Mouse (Mus musculus) left cerebral cortex, postnatal 36 days (tissue): ENCODE data around the gene Ipo9. TPM values are rescaled to one million over a fixed set of nuclear protein-coding genes. Genes with fewer than 3 reads are reported as not detected.

Source experiments
- DNase-seq, 2 experiments: peaks; one replicate each; pipeline ENCODE4 v3.0.0; 2021 to 2022; ENCODE audit warnings: low spot score in 2 of 2, mixed read lengths in 1 of 2
- intact Hi-C: fragments of 180-260 bp; cut with DNase I; formaldehyde crosslinking; loops from one replicate; pipeline ENCODE4 v1.15.1; 2025
- total RNA-seq, 2 experiments: library from RNA; stranded (reverse); gene quantifications; 2 replicates each; pipeline ENCODE4 v1.2.3; 2021

Ipo9 gene
- total RNA-seq, 2 experiments from 2014 or later = 167 to 173 TPM

DNA sequence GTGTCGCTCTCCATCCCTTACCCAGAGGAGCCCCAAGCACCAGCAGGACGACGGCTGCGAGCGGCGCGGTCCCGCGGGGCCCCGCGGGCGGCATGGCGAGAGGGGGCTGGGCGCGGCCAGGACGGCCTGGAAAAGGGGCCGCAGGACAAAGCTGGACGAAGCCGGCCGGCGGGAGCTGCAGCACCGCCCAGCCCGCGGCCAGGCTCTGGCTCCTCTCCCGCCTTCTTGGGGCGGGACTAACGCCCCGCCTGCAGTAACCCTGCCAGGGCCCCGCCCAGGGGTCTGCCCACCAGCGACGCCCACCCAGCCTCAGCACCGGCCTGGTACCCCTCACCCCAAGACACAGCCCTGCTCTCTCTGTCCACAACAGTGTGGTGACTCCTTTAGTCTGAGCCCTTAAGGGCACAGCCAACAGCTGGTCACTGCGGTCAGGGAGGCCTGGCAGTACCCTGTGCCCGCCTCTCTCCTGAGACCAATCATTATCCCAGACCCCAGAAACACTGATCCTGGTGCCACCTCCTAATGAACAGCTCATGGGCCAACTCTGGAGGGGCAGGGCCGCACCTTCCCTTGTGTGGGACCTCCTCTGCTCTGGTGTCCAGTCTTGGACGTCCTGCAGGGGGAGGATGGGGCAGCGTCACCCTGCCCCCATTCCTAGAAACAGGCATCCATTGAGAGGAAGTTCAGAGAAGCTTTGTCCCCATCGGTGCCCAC is 55.3 kb downstream of the Ipo9 start, which contains the start of gene Shisa4:
Shisa4 (minus strand) TSS at position 370 of the 714 bp plus-strand sequence.
- intact Hi-C loops = no loop called here
- DNase-seq = peak; percentile 75 to 83

DNA sequence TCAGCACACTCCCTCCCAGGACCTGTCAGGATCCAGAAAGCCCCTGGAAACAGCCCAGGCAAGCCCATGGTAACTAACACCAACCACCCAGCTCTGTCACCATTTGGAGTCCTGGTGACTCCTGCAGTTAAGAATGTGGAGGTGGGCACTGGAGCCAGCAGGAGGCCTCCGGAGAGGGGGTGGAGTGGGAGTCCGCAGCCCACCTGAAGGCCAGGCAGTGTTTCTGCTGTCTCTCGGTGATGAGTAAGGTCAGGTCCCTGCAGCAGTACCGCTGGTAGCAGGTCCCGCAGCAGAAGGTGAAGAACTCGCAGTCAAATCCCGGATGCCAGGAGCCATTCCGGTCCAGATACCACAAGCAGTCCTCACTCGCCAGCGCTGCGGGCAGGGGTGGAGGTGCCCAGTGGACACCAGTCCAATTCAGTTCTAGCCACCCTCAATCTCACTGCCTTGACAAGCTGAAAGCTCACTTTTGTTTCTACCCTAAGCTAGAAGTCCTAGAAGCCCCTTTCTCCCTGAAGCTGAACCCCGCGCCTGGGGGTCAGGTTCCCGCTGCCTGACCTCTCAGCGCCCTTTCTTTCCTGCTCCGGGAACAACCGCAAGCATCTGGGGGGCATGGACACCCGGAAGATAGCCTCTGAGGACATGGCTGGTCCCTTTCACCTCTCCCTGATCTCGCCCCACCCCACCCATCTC is 56.0 kb downstream of the Ipo9 start:
- intact Hi-C loops = no loop called here
- DNase-seq = no peak

DNA sequence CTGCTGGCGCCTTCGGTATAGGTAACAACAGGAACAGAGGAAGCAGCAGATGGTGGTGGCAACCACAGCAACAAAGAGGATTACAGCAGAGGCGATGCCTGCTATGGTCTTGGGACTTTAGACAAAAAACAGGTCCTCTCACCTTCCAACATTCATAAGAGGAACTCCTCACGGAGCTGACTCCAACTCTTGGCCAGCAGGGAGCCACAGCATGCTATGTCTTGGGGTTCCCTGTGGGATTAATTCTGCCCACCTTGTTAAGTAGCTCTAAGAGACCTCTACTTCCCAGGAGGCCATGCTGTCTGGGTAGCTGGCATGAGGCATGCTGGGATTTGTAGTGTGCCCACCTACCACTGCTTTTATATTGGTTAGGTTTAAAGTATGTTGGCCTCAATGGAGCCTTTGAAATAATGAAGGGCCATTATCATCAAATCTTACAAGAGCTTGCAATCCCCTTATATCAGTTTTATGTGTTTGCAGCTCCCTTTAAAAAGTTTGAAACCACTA is 57.1 kb downstream of the Ipo9 start:
- no peak for DNase-seq
- intact Hi-C loops = no loop called here

DNA sequence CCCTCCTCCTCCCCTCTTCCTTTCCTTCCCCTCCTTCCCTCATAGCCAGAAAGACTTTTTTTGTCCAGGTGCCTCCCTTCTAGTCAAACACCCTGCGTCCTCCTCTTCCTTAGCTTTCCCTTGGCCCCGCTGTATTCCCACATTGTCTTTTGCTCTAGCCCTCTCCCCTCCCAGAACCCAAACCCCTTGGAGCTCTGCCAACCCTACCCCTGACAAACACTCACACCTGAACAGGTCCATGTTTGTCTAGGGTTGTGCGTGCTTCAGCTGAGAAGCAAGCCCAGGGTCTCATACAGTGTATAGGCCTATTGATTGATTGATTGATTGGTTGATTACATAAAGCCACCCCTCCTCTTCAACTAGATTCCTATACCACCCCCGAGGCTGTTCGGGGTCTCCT is 60.9 kb downstream of the Ipo9 start:
- intact Hi-C loops = loop anchor here (2.0 to 5.0 kb wide), 5 partner anchors 57 to 217 kb away; partner anchors contain the start of genes Elf3, Rnpep and Timm17a

DNA sequence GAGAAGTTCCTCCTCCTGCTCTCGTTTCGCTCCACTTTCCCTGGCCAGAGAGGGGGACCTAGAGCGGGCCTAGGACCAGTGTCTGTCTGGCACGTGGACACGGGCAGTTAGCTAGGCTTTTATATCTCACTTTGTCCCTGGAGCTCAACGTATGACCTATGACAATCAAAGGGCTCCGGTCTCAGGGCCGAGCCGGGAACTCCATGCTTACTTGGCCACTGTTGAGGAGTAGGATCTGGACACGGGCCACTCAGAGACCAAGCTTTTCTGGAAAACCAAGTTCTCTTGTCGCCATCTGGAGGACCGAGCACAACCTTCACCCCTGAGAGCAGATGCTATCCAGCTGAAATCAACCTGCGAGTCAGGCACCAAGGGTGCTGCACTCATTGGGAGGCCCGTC is 61.3 kb downstream of the Ipo9 start:
- peak in 1 of 2 experiments; percentile 65 for DNase-seq
- intact Hi-C loops = loop anchor here (2.0 to 5.0 kb wide), 5 partner anchors 56 to 217 kb away; partner anchors contain the start of genes Elf3, Rnpep and Timm17a

More for the DNA sequence above, 60.9 kb downstream of the Ipo9 start:
- DNase-seq = no peak

GRCm38 (mm10) chr1:135368245-135368644 is 62.1 kb downstream of the Ipo9 start:
- intact Hi-C loops = loop anchor here (2.0 to 5.0 kb wide), 5 partner anchors 55 to 216 kb away; partner anchors contain the start of genes Elf3, Rnpep and Timm17a

DNA sequence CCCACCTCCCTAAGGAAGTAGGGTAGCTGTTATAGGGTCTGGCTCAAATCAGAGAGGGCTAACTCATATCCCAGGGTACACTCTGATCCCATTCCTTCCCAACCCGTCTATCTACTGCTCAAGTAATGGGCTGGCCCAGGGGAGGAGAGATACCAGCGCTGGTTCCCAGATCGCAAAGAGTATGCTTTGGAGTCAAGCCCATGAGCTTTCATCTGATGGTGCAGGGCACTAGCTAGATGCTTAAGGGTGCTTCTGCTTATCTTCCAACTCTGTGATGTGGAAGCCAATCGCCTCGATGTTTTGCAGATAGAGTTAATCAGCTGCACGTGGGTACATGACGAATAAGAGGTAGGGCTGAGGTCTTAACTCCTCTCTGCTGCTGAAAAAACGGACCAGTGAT is 62.7 kb downstream of the Ipo9 start:
- intact Hi-C loops = loop anchor here (5.0 kb wide), 2 partner anchors 85 to 215 kb away; partner anchors contain the start of gene Rnpep

More at GRCm38 (mm10) chr1:135368245-135368644, 62.1 kb downstream of the Ipo9 start:
- DNase-seq = peak; percentile 88

DNA sequence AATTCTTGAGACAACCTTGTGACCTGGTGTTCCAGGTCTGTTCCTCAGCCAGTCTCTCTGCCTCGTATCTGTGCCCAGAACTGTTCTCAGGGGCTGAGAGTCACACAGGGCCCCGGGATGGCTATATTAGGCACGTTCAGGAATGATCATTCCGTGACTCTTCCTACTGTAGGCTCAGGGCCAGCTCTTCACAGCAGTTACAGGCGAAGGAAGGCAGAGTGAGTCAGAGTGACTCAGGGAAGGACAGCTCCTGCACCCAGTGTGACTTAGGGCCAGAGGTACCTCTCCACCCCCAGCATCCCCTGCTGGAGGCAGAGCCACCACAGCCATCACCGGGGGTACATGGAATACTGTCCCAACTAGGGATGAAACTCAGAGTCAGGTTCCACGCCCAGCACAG is 63.3 kb downstream of the Ipo9 start:
- DNase-seq = peak in 1 of 2 experiments; percentile 39
- intact Hi-C loops = loop anchor here (5.0 kb wide), 2 partner anchors 85 to 215 kb away; partner anchors contain the start of gene Rnpep

More for the DNA sequence above, 62.7 kb downstream of the Ipo9 start:
- DNase-seq = no peak

DNA sequence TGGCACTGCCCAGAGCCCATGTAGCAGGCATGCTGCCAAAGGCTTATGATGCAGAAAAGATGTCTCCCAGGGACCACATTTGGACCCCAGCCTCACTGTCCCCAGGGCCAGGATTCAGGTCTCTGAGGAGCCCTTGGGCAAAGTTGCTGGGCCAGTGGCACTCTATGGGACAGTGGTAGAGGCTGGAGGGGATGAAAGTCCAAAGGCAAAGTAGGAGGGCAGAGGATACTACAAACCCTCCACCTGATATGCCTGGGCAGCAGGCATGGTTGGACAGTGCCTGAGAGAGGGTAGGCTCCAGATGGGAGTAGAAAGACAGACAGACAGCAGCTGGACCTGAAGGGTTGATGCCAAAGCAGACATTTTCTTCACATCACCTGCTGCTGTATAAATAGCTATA is 63.9 kb downstream of the Ipo9 start:
- no peak for DNase-seq
- intact Hi-C loops = loop anchor here (5.0 kb wide), 2 partner anchors 84 to 214 kb away; partner anchors contain the start of gene Rnpep

- intact Hi-C loops = no loop called here
- no peak for DNase-seq
Observed at GRCm38 (mm10) chr1:135363446-135363845, 66.9 kb downstream of the Ipo9 start.

DNA sequence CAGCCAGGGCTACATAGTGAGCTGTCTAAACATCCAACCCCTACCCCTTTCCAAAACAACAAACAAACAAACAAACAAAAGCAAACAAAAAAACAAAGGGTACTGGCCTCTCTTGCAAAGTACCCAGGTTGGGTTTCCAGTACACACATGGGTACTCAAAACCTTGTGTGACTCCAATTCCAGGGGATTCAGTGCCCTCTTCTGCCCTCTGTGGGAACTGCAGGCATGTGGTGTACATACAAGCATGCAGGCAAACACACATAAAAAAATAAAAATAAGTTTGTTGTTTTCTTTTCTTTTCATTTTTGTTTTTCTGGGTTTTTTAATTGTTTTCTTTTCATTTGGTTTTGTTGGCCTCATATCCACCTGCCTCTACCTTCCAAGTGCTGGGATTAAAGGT is 68.2 kb downstream of the Ipo9 start:
- intact Hi-C loops = no loop called here
- no peak for DNase-seq

DNA sequence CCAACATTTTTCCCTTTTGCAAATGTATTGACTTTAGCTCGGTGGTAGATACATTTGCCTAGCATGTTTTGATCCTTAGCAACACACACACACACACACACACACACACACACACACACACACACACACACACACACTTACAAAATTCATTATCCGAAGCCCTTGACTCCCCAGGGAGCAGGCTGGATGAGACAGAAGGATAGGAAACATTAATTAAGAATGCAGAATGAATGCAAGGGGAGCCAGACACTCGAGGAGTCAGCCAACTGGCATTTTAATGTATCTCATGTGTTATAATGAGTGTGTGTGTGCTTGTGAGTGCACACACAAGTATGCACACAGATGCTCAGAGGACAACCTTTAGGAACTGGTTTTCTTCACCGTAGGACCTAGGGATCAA is 68.8 kb downstream of the Ipo9 start:
- intact Hi-C loops = no loop called here
- no peak for DNase-seq

- intact Hi-C loops = no loop called here
Observed at GRCm38 (mm10) chr1:135359071-135359470, 71.2 kb downstream of the Ipo9 start.

GRCm38 (mm10) chr1:135351953-135352352 is 78.3 kb downstream of the Ipo9 start:
- intact Hi-C loops = no loop called here
- DNase-seq = no peak

More at GRCm38 (mm10) chr1:135359071-135359470, 71.2 kb downstream of the Ipo9 start:
- DNase-seq = no peak

- peak in 1 of 2 experiments; percentile 44 for DNase-seq
- intact Hi-C loops = no loop called here
Observed at GRCm38 (mm10) chr1:135347498-135348169, 82.7 kb downstream of the Ipo9 start.

DNA sequence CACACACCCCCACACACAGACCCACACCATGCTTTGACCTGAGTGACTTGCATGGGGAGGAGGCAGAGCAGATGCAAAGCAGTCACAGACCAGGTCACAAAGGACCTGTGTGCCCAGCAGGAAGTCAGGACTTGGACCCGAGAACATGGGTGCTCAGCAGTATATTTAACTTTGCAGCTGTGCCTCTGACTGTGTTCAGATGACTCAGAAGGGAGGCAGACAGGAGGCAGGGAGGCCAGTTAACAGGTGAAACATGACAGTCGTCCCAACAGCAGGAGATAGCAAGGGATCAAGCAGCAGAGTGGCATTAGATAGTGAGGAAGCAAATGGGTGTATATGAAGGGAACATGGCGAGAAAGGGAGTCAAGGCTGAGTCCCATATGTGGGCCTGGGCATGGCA is 83.4 kb downstream of the Ipo9 start:
- no peak for DNase-seq
- intact Hi-C loops = no loop called here

DNA sequence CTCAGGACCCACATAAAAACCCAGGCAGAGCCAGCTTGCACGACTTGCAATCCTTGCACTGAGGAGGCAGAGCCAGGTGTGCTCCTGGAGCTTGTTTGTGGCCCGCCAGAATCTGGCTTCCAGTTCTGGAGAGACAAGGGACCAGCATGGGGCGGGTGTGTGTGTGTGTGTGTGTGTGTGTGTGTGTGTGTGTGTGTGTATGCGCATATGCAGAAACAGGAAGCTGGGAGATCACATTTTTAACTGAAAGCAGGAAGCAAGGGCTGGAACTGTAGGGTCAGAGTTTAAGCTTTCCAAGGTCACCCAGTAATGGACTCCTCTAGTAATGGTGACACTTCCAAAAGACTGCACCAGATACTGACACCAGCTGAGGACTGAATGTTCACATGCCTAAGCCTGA is 86.3 kb downstream of the Ipo9 start:
- no peak for DNase-seq
- intact Hi-C loops = no loop called here

DNA sequence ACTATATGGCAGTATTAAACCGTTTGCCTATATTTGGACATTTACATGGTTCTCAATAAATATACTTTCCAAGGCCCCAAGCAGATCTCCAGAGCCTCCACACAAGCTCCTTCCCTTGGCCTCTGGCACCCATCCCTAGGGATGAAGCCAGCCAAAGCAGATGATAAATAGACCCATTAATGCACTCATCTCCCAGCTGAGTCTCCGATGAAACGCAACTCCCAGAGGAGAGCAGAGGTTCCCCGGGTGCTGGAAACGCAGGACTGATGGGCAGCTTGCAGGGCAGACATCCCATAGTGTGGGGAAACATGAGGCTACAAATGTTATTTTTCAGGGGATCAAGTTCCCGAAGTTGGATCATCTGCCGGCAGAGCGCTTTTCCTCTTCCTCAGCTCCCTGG is 88.4 kb downstream of the Ipo9 start:
- intact Hi-C loops = no loop called here
- DNase-seq = no peak
